Mouse (Mus musculus): ENCODE measurements around the gene Apeh. TPM values are rescaled to one million over a fixed set of nuclear protein-coding genes. Genes with fewer than 3 reads are reported as not detected.

Gene Apeh
- polyA plus RNA-seq, 1 experiment: 59.0 TPM

DNA sequence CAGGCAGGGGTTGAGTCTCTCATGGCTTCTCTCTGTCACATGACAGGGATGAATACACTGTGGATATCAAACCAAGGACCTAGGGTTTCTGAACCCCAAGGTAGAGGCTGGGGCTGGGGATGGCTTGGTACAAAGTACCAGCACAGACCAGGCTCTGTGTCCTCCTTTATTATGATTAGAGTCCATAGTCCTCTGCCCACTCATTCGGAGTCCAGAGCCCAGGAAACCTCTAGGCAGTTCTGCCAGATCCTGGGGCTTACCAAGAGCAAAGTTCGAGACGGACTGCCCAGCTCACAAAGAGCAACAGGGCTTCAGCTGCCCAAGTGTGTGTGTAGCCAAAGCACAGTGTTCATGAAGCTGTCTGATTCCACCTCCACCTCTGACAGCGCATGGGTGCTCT is 9.1 kb downstream of the Apeh start:
- Histone ChIP-seq H3K36me3 (ENCODE audit: control insufficient read depth, insufficient read depth) (peaks cover 5% of the 10 kb centered on the region), H3K79me2 (ENCODE audit: control insufficient read depth, insufficient read depth) (no peaks in the 10 kb centered on the region), H3K27me3 (ENCODE audit: control insufficient read depth, insufficient read depth, insufficient read length) (no peaks in the 10 kb centered on the region), H3K4me3 (no peak overlapping the region), H3K4me2 (ENCODE audit: low read depth) (no peak overlapping the region), H3ac (ENCODE audit: control insufficient read depth, insufficient read length) (no peak overlapping the region)
- TF ChIP-seq MYOG (IDR thresholded peaks at IDR 0.05; ENCODE audit: control insufficient read depth in 1 of 3, insufficient read depth in 1 of 3, insufficient read length in 2 of 3, low read depth in 2 of 3) (no peak), POLR2A (IDR thresholded peaks at IDR 0.05; ENCODE audit: insufficient read length, low read depth) (no peak), CEBPB (IDR thresholded peaks at IDR 0.05; ENCODE audit: insufficient read depth, poor library complexity, severe bottlenecking) (no peak), TCF12 (IDR thresholded peaks at IDR 0.05; ENCODE audit: insufficient read depth, poor library complexity, severe bottlenecking) (no peak), MAX (IDR thresholded peaks at IDR 0.05; ENCODE audit: low read depth) (no peak), TCF3 (IDR thresholded peaks at IDR 0.05; ENCODE audit: insufficient read length, low read depth) (no peak), SRF (IDR thresholded peaks at IDR 0.05; ENCODE audit: control insufficient read depth, insufficient read length, low read depth) (no peak), E2F4 (IDR thresholded peaks at IDR 0.05; ENCODE audit: insufficient read depth) (no peak), REST (IDR thresholded peaks at IDR 0.05; ENCODE audit: insufficient read depth, insufficient read length) (no peak), USF1 (IDR thresholded peaks at IDR 0.05; ENCODE audit: low read depth) (no peak), POLR2AphosphoS2 (IDR thresholded peaks at IDR 0.05; ENCODE audit: insufficient read length, low read depth) (no peak), MYOD1 (IDR thresholded peaks at IDR 0.05; ENCODE audit: control insufficient read depth in 1 of 3, insufficient read length in 2 of 3, low read depth in 2 of 3) (no peak)

DNA sequence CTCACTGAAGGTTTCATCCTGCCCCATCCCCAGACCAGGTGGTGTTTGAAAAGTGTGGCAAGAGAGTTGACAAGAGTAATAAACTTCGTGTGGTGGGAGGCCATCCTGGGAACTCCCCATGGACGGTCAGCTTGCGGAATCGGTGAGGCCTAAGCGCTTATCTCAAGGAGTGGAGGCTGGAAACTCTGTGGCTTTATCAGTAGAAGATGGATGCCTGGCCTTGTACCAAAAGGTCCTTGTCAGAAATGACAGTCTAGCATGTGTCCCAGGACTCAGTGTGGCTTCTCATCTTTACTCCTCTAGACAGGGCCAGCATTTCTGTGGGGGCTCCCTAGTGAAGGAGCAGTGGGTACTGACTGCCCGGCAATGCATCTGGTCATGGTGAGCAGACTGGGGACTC is 10.8 kb downstream of the Apeh start:
- Histone ChIP-seq H3ac (ENCODE audit: control insufficient read depth, insufficient read length) (no peak overlapping the region), H3K36me3 (ENCODE audit: control insufficient read depth, insufficient read depth) (peaks cover 5% of the 10 kb centered on the region), H3K4me3 (no peak overlapping the region), H3K79me2 (ENCODE audit: control insufficient read depth, insufficient read depth) (peaks cover 4% of the 10 kb centered on the region), H3K27me3 (ENCODE audit: control insufficient read depth, insufficient read depth, insufficient read length) (no peaks in the 10 kb centered on the region), H3K4me2 (ENCODE audit: low read depth) (no peak overlapping the region)
- no peak for TF ChIP-seq E2F4 (IDR thresholded peaks at IDR 0.05; ENCODE audit: insufficient read depth)
- TF ChIP-seq TCF12 (IDR thresholded peaks at IDR 0.05; ENCODE audit: insufficient read depth, poor library complexity, severe bottlenecking): no peak

- TF ChIP-seq TCF12 (IDR thresholded peaks at IDR 0.05; ENCODE audit: insufficient read depth, poor library complexity, severe bottlenecking) (no peak), MYOD1 (IDR thresholded peaks at IDR 0.05; ENCODE audit: control insufficient read depth in 1 of 3, insufficient read length in 2 of 3, low read depth in 2 of 3) (no peak), POLR2AphosphoS2 (IDR thresholded peaks at IDR 0.05; ENCODE audit: insufficient read length, low read depth) (peak; percentile 78), POLR2A (IDR thresholded peaks at IDR 0.05; ENCODE audit: insufficient read length, low read depth) (peak; percentile 19), USF1 (IDR thresholded peaks at IDR 0.05; ENCODE audit: low read depth) (no peak), E2F4 (IDR thresholded peaks at IDR 0.05; ENCODE audit: insufficient read depth) (no peak), CEBPB (IDR thresholded peaks at IDR 0.05; ENCODE audit: insufficient read depth, poor library complexity, severe bottlenecking) (no peak), MYOG (IDR thresholded peaks at IDR 0.05; ENCODE audit: control insufficient read depth in 1 of 3, insufficient read depth in 1 of 3, insufficient read length in 2 of 3, low read depth in 2 of 3) (no peak), REST (IDR thresholded peaks at IDR 0.05; ENCODE audit: insufficient read depth, insufficient read length) (no peak), SRF (IDR thresholded peaks at IDR 0.05; ENCODE audit: control insufficient read depth, insufficient read length, low read depth) (no peak), MAX (IDR thresholded peaks at IDR 0.05; ENCODE audit: low read depth) (no peak)
- Histone ChIP-seq H3ac (ENCODE audit: control insufficient read depth, insufficient read length) (no peak within 1 kb of the TSS), H3K27me3 (ENCODE audit: control insufficient read depth, insufficient read depth, insufficient read length) (no peaks in the 10 kb centered on the region)
These were observed 11.4 kb downstream of the Apeh start, which contains the start of gene Rnf123 for GRCm38 (mm10) chr9:108082988-108083431. Rnf123 (minus strand) TSS chr9:108083346.

DNA sequence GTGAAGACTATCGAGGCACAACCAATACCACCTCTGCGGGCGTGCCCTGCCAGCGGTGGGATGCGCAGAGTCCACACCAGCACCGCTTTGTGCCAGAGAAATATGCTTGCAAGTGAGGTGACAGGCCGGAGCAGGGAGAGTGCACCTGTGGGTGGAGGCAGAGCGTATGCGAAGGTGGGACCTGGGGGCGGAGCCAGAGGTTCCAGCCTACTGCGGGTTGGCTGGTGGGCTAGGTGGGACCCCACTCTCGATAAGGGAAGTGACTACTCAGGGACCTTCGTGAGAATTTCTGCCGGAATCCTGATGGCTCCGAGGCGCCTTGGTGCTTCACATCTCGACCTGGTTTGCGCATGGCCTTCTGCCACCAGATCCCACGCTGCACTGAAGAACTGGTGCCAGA is 11.9 kb downstream of the Apeh start:
- TF ChIP-seq MAX (IDR thresholded peaks at IDR 0.05; ENCODE audit: low read depth): no peak
- no peak for TF ChIP-seq TCF12 (IDR thresholded peaks at IDR 0.05; ENCODE audit: insufficient read depth, poor library complexity, severe bottlenecking)
- TF ChIP-seq TCF3 (IDR thresholded peaks at IDR 0.05; ENCODE audit: insufficient read length, low read depth): no peak
- no peak for TF ChIP-seq USF1 (IDR thresholded peaks at IDR 0.05; ENCODE audit: low read depth)
- TF ChIP-seq E2F4 (IDR thresholded peaks at IDR 0.05; ENCODE audit: insufficient read depth): no peak
- TF ChIP-seq POLR2AphosphoS2 (IDR thresholded peaks at IDR 0.05; ENCODE audit: insufficient read length, low read depth): no peak
- TF ChIP-seq SRF (IDR thresholded peaks at IDR 0.05; ENCODE audit: control insufficient read depth, insufficient read length, low read depth): no peak
- no peak for TF ChIP-seq CEBPB (IDR thresholded peaks at IDR 0.05; ENCODE audit: insufficient read depth, poor library complexity, severe bottlenecking)
- TF ChIP-seq REST (IDR thresholded peaks at IDR 0.05; ENCODE audit: insufficient read depth, insufficient read length): no peak
- TF ChIP-seq MYOD1 (IDR thresholded peaks at IDR 0.05; ENCODE audit: control insufficient read depth in 1 of 3, insufficient read length in 2 of 3, low read depth in 2 of 3): no peak
- TF ChIP-seq MYOG (IDR thresholded peaks at IDR 0.05; ENCODE audit: control insufficient read depth in 1 of 3, insufficient read depth in 1 of 3, insufficient read length in 2 of 3, low read depth in 2 of 3): no peak
- no peak for TF ChIP-seq POLR2A (IDR thresholded peaks at IDR 0.05; ENCODE audit: insufficient read length, low read depth)
- Histone ChIP-seq H3K4me3 (no peak overlapping the region), H3K36me3 (ENCODE audit: control insufficient read depth, insufficient read depth) (no peaks in the 10 kb centered on the region), H3ac (ENCODE audit: control insufficient read depth, insufficient read length) (no peak overlapping the region), H3K27me3 (ENCODE audit: control insufficient read depth, insufficient read depth, insufficient read length) (no peaks in the 10 kb centered on the region), H3K79me2 (ENCODE audit: control insufficient read depth, insufficient read depth) (peaks cover 8% of the 10 kb centered on the region), H3K4me2 (ENCODE audit: low read depth) (no peak overlapping the region)

More at GRCm38 (mm10) chr9:108082988-108083431, 11.4 kb downstream of the Apeh start, which contains the start of gene Rnf123:
- H3K79me2 ChIP-seq (ENCODE audit: control insufficient read depth, insufficient read depth): peaks cover 8% of the 10 kb centered on the region
- no peak within 1 kb of the TSS for H3K4me3 ChIP-seq
- no peak within 1 kb of the TSS for H3K4me2 ChIP-seq (ENCODE audit: low read depth)
- H3K36me3 ChIP-seq (ENCODE audit: control insufficient read depth, insufficient read depth): peaks cover under 1% of the 10 kb centered on the region

- Histone ChIP-seq H3K36me3 (ENCODE audit: control insufficient read depth, insufficient read depth) (no peaks in the 10 kb centered on the region), H3K79me2 (ENCODE audit: control insufficient read depth, insufficient read depth) (peaks cover 8% of the 10 kb centered on the region), H3K4me2 (ENCODE audit: low read depth) (peak within 1 kb of the TSS; percentile 88), H3K27me3 (ENCODE audit: control insufficient read depth, insufficient read depth, insufficient read length) (no peaks in the 10 kb centered on the region), H3ac (ENCODE audit: control insufficient read depth, insufficient read length) (peak within 1 kb of the TSS; percentile 68), H3K4me3 (peak within 1 kb of the TSS; percentile 71)
- TF ChIP-seq POLR2A (IDR thresholded peaks at IDR 0.05; ENCODE audit: insufficient read length, low read depth) (no peak), TCF3 (IDR thresholded peaks at IDR 0.05; ENCODE audit: insufficient read length, low read depth) (no peak), REST (IDR thresholded peaks at IDR 0.05; ENCODE audit: insufficient read depth, insufficient read length) (no peak), MAX (IDR thresholded peaks at IDR 0.05; ENCODE audit: low read depth) (no peak), MYOG (IDR thresholded peaks at IDR 0.05; ENCODE audit: control insufficient read depth in 1 of 3, insufficient read depth in 1 of 3, insufficient read length in 2 of 3, low read depth in 2 of 3) (no peak), POLR2AphosphoS2 (IDR thresholded peaks at IDR 0.05; ENCODE audit: insufficient read length, low read depth) (no peak), E2F4 (IDR thresholded peaks at IDR 0.05; ENCODE audit: insufficient read depth) (no peak), CEBPB (IDR thresholded peaks at IDR 0.05; ENCODE audit: insufficient read depth, poor library complexity, severe bottlenecking) (no peak), TCF12 (IDR thresholded peaks at IDR 0.05; ENCODE audit: insufficient read depth, poor library complexity, severe bottlenecking) (no peak), USF1 (IDR thresholded peaks at IDR 0.05; ENCODE audit: low read depth) (no peak), SRF (IDR thresholded peaks at IDR 0.05; ENCODE audit: control insufficient read depth, insufficient read length, low read depth) (no peak)
These were observed 14.2 kb downstream of the Apeh start, which contains the start of gene Mst1 for GRCm38 (mm10) chr9:108080168-108080567. Mst1 (plus strand) TSS chr9:108080436.

All from myocyte (in vitro differentiated cells).